Mouse (Mus musculus): ENCODE results near the gene Foxred1.

Gene Foxred1

GRCm38 (mm10) chr9:35192983-35193542 lies 17.8 kb downstream of the Foxred1 start:
- no peak for DNase-seq

DNA sequence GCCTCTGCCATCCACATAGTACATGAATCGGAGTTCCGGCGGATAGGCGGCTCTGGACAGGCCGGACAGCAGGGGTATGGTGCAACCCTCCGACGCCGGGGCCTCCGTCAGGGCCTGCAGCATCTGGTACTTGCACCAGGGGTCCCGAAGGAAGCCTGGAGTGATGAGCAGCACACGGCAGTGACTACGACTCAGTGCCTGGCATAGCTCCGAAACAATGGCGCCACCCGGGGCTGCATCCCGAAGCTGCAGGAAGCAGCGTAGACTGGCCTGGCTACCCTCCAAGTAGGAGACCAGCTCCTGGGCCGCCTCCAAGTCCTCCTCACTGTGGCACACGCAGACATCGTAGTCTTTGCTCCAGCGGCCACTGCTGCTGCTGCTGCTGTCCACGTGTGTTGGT lies 22.2 kb downstream of the Foxred1 start:
- DNase-seq: peak; percentile 29 to 50

DNA sequence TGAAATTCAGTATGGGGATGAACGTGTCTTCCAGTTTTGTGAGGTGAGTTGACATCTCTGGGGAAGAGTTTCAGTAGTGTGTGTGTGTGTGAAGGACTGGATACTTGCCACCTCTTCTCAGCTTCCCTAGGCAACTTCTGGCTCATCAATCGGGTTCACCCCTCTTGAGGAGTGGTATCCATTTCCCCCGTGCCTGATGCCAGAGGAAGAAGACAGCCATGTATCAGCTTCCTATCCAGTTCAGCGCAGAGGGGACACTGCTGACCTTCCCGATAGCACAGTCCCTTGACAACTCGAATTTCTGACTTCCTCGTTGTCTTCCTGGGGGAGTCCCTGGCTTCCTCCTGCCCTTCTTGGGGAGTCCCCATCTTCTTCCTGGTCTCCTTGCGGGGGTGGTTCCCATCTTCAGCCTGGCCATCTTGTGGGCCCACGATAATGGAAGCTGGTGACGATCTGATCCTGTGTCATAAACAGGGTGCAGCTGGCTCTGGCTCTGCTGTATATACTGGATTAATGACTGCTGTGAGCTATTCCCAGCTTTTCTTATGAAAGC lies 23.4 kb downstream of the Foxred1 start:
- DNase-seq: no peak

DNA sequence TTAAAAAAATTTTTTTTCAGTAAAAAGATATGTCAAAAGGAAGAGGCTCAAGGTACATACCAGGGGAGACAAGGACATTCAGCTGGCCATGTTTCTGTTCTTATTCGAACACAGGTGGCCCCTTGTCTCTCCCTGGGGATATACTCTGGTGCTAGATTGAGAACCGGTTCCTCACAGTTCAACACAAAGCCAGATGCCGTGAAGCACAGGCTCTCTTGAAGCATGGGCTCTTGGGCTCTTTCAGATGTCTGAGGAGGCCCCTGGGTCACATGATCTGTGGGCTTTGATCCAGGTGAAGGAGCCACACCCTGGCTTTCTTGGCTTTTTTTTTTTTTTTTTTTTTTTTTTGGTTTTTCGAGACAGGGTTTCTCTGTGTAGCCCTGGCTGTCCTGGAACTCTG lies 24.4 kb downstream of the Foxred1 start:
- no peak for DNase-seq

- no peak for DNase-seq
These were observed 27.5 kb downstream of the Foxred1 start for GRCm38 (mm10) chr9:35183359-35183758.

DNA sequence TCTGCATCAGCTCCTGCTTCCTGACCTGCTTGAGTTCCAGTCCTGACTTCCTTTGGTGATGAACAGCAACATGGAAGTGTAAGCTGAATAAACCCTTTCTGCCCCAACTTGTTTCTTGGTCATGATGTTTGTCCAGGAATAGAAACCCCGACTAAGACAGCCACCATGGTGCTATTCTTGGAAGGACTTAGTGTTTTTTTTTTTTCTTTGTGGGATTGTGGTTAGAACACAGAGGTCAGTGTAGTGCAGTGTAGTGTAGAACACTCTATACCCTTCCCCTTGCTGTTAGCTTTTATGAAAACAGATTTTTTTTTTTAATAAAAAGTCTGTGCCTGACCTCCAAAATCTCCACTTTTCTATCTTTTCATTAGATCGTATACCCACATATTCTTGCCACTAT lies 28.0 kb downstream of the Foxred1 start:
- no peak for DNase-seq

GRCm38 (mm10) chr9:35176124-35176659 lies 34.7 kb downstream of the Foxred1 start:
- DNase-seq: no peak

DNA sequence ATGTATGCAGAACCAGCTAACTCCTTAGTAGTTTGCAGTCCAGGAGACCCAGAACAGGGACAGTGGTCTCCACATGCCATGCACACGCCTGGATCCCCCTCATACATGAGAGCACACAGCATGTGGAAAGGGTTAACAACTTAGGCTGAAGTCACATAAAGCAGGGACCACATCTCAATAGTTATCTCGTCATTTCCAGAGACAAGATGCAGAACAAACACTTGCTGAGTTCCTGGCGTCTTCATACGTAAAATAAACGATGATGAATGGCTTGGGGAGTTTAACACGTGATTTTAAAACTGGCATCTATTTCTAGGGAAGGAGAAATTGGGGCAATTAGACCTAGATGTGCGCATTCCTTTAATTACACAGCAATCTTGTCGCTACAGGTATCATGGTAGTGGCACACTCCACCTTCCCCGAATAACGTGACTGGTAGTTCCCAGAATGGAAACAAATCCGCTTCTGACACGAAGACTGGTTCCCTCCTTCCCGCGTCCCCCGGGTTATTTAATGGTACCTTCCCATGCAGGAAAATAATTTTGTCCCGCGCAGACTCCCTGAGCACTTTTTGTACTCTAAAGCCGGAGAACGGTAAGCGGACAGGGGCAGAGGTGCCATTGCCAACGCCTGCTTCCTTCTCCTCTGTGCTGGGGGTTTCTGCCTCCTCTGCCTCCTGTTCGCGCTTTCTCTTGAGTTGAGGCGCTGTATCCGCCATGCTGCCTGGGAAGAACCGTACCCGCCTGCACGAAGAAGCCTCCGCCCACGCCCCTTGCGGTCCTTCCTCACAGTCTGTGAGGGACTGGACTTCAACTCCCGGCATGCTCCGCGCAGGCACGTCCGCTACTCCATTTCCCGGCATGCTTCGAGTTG lies 35.4 kb downstream of the Foxred1 start, which contains the start of gene Dcps:
Gene Dcps (minus strand): TSS at position 811 of the 873 bp plus-strand sequence.
- peak; percentile 96 for DNase-seq

DNA sequence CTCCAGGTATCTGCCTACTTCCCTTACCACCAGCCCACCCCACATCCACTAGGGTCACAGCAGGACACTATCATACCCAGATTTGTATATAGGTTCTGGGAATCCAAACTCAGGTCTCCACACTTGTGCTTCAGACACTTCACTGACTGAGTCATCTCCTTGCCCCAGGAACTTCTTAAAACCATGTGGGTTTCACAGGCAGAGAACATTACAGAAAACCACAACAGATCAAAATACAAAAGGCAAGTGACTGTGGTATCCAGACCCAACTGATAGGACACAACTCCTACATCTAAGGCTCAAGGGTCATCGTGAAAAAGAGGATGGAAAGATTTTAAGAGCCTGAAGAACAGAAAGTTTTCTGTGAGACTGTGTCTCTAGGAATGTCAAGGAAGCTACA lies 37.5 kb downstream of the Foxred1 start:
- DNase-seq: no peak

DNA sequence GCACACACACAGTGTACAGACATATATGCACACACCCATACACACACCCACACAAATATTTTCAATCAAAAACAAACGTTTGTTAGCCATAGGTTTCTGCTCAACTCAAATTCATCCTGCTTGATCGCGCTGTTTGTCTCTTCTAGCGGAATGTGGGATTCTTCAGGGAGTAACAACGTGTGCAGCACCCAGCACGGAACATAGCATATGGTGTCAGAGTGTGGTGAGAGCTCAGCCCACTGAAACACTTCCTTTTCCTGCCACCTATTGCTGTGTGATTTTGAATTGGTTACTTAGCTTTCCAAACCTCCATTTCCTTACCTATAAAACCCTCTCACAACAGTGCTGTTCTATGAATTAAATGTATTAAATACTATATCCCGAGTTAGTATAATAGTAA lies 40.8 kb downstream of the Foxred1 start:
- DNase-seq: no peak

GRCm38 (mm10) chr9:35166798-35167635 lies 43.8 kb downstream of the Foxred1 start:
- DNase-seq: no peak

DNA sequence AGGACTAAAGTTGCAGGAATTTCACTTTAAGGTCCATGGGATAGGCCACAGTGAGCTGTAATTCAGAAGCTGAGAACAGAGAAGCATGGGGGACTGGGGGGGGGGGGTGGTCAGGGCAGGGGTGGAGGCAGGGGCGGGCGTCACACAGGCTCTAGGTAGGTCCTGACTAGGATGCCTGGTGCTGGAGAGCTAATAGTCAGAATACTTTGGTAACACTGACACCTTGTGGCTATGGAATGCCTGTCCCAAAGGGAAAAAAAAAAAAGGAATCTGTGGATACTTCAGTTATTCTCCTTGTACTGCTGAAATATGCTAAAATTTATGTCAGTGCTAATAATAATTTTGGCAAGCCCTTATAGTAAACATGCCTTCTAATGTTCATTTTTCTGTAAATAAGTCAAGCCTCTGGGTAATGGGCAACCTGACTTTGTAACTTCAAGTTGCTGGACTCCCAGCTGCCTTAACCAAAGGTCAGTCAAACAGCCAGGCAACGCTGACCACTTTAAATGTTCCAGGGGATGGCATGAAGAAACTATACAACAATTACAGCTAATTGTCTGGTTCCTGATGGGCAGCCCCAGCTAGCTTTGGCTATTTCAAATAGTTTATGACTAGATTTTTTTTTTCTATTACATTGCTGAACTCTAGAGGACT lies 44.6 kb downstream of the Foxred1 start:
- DNase-seq: peak in 1 of 2 experiments; percentile 42

DNA sequence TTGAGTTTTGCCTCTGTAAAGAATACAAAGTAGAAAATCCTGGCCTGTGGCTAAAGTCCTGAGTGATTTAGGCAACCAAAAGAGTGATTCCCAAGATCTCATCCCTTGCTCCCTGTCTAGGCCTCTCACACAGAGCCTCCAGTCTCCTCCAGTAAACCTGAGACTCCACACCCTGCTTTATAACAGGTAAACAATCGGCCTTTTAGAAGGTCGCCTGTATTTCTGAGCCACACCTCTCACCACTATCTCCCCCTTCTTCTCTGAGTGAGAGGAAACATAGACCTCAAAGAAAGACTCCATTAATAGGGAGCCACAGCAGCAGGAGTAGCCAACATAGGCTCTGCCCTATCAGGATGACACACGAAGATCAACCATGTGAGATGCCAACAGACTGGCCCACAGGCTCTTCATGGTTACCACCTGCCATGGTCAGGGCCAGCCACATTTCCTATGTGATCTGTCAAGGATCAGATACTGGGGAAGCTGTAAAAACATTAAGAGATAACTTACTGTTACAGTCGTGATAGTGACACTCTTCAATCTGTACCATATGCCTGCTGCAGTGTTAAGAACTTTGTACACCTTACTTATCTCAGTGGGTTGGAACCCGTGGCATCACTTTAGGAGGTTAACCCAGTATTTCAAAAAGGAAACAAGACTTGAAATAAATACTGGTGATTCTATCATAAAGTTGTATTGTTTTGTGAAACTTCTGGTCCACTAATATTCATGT lies 46.5 kb downstream of the Foxred1 start:
- DNase-seq: no peak

DNA sequence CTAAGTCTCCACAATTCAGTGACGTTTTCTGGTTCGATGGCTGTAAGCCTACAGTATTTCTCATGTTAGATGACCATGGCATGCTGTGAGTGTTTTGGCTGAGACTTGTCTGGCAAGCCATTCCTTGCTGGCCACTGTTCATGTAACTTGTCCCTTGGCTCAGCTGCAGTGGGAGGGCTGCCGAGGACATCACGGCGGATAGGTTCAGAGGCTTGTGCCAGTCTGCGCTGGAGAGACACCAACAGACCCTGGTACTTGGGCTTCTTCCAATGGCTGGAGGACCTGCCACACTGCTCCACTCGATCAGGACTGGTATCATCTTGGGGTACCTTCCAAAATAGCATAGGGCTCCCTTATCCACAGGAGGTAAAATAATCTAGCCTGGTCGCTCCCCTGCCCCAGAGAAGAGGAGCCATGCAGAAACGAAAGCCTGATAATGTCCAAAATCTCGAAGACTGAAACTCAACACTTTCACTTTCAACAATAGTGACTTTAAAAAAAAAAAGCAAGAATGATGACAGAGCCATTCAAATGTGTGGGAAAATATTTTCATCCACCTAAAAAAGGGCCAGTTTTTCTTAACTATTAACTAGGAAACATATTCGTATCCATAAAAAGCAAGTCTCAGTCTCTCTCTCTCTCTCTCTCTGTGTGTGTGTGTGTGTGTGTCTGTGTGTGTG lies 47.7 kb downstream of the Foxred1 start:
- DNase-seq: peak; percentile 32 to 43

DNA sequence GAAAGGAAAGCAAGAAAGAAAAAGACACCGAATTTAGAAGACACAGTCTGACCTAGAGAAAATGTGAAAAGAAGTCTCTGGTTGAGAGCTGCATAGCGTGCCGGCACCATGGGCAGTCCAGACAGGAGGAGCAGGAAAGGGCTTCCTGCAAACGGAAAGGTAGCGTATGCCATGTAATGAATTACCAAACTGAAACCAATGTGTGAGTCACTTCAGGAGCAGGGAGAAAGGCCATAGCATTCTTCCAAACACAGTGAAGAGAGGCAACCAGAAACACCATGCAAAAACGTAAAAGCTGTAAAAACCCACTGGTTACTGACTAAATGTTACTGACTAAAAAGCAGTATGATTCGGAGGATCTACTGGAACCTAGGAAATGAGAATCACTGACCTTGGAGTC lies 49.1 kb downstream of the Foxred1 start:
- no peak for DNase-seq

DNA sequence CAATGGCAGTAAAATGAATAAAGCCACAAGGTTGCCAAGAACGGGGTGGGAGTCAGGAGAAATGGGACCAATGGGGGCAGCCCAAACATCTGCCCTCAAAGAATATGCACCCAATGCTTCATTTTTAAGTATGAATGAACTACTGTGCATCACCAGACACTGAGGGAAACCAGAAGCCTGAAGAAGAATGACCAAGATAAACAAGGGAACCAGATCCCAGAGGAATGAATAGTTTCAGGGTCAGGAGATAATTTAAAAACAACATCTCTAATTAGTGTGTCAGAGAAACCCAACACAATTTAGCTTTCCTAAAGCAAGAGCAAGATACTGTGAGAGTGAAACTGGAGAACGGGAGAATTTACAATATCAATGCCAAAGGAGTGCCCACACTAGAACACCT lies 50.2 kb downstream of the Foxred1 start:
- DNase-seq: no peak

GRCm38 (mm10) chr9:35158477-35158876 lies 52.4 kb downstream of the Foxred1 start:
- no peak for DNase-seq

DNA sequence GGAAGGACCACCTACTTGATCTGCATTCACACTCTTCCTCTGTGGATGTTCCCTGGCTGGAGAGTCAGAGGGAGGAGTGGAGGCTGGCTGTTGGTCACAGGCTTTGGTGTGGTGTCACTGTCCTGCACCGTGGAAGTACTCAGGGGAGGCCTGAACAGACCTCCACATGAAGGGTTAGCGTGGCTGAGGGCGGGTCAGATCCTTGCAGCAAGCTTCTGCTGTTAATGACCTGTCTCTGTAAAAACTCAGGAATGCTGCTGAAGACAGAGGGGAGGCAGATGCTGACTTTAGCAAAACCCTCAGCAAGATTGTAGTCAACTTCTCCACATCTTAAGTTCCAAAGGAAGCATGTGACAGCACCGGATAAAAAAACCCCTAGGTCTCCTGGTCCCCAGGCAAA lies 54.0 kb downstream of the Foxred1 start:
- no peak for DNase-seq

DNA sequence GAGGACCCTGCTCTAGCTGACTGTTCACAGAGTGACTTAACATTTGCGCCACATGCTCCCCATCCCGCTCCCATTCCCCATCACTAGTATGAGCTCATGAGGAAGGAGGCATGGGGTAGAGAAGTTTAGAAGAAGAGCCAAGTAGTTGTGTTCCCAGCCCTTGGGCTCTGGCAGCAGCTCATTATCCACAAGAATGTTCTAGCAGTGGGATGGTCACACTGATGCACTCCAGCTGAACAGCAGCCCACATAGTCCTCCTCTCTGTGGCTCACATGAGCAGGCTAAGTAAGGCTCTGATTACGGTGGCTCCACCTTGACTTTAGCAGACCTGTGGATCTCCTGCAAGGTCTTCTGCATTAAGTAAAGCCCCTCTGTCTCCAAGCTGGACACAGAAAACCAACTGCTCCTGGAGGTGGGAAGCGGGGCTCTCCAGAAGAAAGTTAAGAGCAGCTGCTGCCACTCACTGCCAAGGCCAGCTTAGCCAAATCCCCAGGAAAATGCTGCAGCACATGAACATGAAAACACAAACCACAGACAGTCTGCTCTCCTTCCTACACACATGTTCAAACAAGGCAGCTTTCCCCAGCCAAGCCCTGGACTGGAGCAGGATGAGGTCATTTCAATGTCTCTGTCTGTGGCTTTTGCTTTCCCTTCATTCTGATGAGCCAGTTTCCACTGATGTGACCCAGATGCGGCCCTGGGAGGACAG lies 54.7 kb downstream of the Foxred1 start:
- no peak for DNase-seq

Data from lung, adult 18-20 months (tissue).